Mouse (Mus musculus): ENCODE measurements around the gene Bpgm. TPM values are rescaled to one million over a fixed set of nuclear protein-coding genes. Genes with fewer than 3 reads are reported as not detected.

The Bpgm gene
- polyA plus RNA-seq, 1 experiment from 2014 or later = 87.1 TPM

- Histone ChIP-seq H3K4me1 (peaks cover 63% of the 10 kb centered on the region), H3K27me3 (replicated peaks) (peaks cover 6% of the 10 kb centered on the region; the same call in 1 of the 2 replicates), H3K4me3 (no peak overlapping the region), H3K36me3 (no peaks in the 10 kb centered on the region), H3K9me3 (replicated peaks) (no peaks in the 10 kb centered on the region), H3K4me2 (no peak overlapping the region), H3K9ac (no peak overlapping the region), H3K27ac (no peak overlapping the region)
- WGBS (ENCODE audit: insufficient replicate concordance) = 50% methylated on average over 1 of the region's 1 CpGs
- no peak for ATAC-seq
Measured at GRCm38 (mm10) chr6:34515783-34516099, 39.7 kb downstream of the Bpgm start.

DNA sequence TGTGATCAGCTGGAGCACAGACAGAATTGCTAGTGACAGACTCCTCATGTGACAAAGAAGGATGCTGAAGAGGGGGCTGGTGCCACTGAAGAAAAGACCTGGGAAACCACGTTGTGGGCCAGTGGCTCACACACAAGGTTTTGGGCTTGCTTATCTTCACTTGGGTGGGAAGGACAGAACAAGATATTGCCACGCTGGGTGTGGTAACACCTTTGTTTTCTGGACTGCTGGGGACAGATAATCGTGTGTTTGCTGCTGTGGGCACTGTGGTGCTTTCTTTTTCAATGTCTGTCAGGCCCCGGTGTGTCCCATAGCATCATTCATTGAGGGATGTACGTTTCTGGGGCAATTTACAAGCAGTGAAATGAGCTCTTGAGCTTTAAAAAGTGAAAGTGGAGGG is 41.7 kb downstream of the Bpgm start:
- peak; percentile 90 for ATAC-seq
- Histone ChIP-seq H3K36me3 (no peaks in the 10 kb centered on the region), H3K27me3 (replicated peaks) (peaks cover 6% of the 10 kb centered on the region; the same call in 1 of the 2 replicates), H3K4me3 (peak overlapping the region; percentile 18; the same call in 1 of the 2 replicates), H3K27ac (peak overlapping the region; percentile 82), H3K9ac (peak overlapping the region; percentile 46), H3K4me2 (peak overlapping the region; percentile 64), H3K4me1 (peaks cover 49% of the 10 kb centered on the region), H3K9me3 (replicated peaks) (no peaks in the 10 kb centered on the region)
- WGBS (ENCODE audit: insufficient replicate concordance) = 26% methylated on average over 5 of the region's 5 CpGs

GRCm38 (mm10) chr6:34519087-34519486 is 43.1 kb downstream of the Bpgm start:
- ATAC-seq = peak; percentile 71

GRCm38 (mm10) chr6:34520491-34520890 is 44.5 kb downstream of the Bpgm start:
- Histone ChIP-seq H3K27ac (no peak overlapping the region), H3K36me3 (no peaks in the 10 kb centered on the region), H3K4me2 (no peak overlapping the region), H3K9me3 (replicated peaks) (no peaks in the 10 kb centered on the region), H3K9ac (no peak overlapping the region), H3K4me3 (no peak overlapping the region), H3K4me1 (peaks cover 62% of the 10 kb centered on the region), H3K27me3 (replicated peaks) (no peaks in the 10 kb centered on the region)
- 72% methylated on average over 2 of the region's 2 CpGs for WGBS (ENCODE audit: insufficient replicate concordance)
- no peak for ATAC-seq

More at GRCm38 (mm10) chr6:34519087-34519486, 43.1 kb downstream of the Bpgm start:
- Histone ChIP-seq H3K4me3 (no peak overlapping the region), H3K9ac (peak overlapping the region; percentile 40), H3K27ac (peak overlapping the region; percentile 82), H3K36me3 (no peaks in the 10 kb centered on the region), H3K4me1 (peaks cover 56% of the 10 kb centered on the region), H3K27me3 (replicated peaks) (peaks cover 6% of the 10 kb centered on the region; the same call in 1 of the 2 replicates), H3K4me2 (peak overlapping the region; percentile 64), H3K9me3 (replicated peaks) (no peaks in the 10 kb centered on the region)
- 44% methylated on average over 1 of the region's 1 CpGs for WGBS (ENCODE audit: insufficient replicate concordance)

- 64% methylated on average over 6 of the region's 6 CpGs for WGBS (ENCODE audit: insufficient replicate concordance)
- no peak overlapping the region for H3K4me3 ChIP-seq
- H3K9me3 ChIP-seq (replicated peaks) = no peaks in the 10 kb centered on the region
- no peaks in the 10 kb centered on the region for H3K36me3 ChIP-seq
- no peak overlapping the region for H3K27ac ChIP-seq
- H3K9ac ChIP-seq = no peak overlapping the region
- H3K4me2 ChIP-seq = no peak overlapping the region
- no peaks in the 10 kb centered on the region for H3K27me3 ChIP-seq (replicated peaks)
- H3K4me1 ChIP-seq = peaks cover 62% of the 10 kb centered on the region
- ATAC-seq = no peak
Measured at GRCm38 (mm10) chr6:34520912-34521311, 44.9 kb downstream of the Bpgm start.

DNA sequence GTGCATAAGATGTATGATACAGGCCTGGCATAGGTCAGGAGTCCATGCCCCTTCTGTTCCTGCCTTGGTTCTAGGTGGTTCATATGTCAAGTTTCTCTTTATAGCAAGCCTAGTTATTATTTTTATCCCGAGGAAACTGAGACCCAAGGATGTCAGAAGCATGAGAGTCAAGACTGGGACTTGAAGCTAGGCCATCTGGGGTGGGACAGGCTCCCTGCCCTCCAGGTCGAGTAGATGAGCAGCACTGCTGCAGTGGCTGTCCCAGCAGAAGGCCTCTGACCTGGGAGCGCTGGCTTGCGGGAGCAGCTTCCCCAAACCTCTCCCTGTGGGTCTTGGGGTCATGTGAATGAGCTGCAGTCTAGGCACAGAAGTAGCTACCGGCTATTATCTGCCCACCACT is 47.5 kb downstream of the Bpgm start:
- Histone ChIP-seq H3K27ac (no peak overlapping the region), H3K4me1 (peaks cover 67% of the 10 kb centered on the region), H3K27me3 (replicated peaks) (no peaks in the 10 kb centered on the region), H3K36me3 (no peaks in the 10 kb centered on the region), H3K4me3 (no peak overlapping the region), H3K9ac (no peak overlapping the region), H3K4me2 (no peak overlapping the region), H3K9me3 (replicated peaks) (no peaks in the 10 kb centered on the region)
- 59% methylated on average over 5 of the region's 5 CpGs for WGBS (ENCODE audit: insufficient replicate concordance)
- no peak for ATAC-seq

GRCm38 (mm10) chr6:34525499-34525924 is 49.5 kb downstream of the Bpgm start:
- no peak overlapping the region for H3K4me3 ChIP-seq
- no peaks in the 10 kb centered on the region for H3K9me3 ChIP-seq (replicated peaks)
- H3K27ac ChIP-seq = peak overlapping the region; percentile 42
- ATAC-seq = peak; percentile 75
- H3K4me2 ChIP-seq = peak overlapping the region; percentile 15
- 0 out of 2 replicates have a peak, but pooled peaks cover 3% of the 10 kb centered on the region for H3K27me3 ChIP-seq (replicated peaks)
- no peak overlapping the region for H3K9ac ChIP-seq
- no peaks in the 10 kb centered on the region for H3K36me3 ChIP-seq
- 55% methylated on average over 1 of the region's 1 CpGs for whole genome bisulfite sequencing (ENCODE audit: insufficient replicate concordance)
- peaks cover 55% of the 10 kb centered on the region for H3K4me1 ChIP-seq

DNA sequence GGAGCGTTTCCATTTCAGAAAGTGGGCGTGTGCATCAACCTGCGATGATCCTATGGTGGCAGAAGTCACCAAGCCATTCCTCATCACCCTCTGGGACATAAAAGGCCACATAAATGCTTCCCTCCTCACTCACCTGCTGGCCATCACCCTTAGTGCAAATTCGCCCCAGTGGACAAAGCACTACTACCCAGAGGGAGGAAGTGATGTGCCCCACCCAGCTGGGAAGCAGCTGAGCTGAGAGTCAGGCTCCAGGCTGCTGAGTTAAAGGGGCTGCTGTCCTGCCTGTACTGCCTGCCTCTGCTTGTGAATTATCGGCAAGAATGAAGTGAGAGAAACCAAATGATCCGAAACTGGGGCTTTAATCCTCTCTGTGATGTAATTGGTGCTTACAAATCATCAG is 49.9 kb downstream of the Bpgm start:
- H3K4me1 ChIP-seq = peaks cover 55% of the 10 kb centered on the region
- H3K36me3 ChIP-seq = no peaks in the 10 kb centered on the region
- H3K27me3 ChIP-seq (replicated peaks) = 0 out of 2 replicates have a peak, but pooled peaks cover 3% of the 10 kb centered on the region
- peak; percentile 69 for ATAC-seq
- 43% methylated on average over 6 of the region's 6 CpGs for WGBS (ENCODE audit: insufficient replicate concordance)
- peak overlapping the region; percentile 15 for H3K4me2 ChIP-seq
- H3K27ac ChIP-seq = peak overlapping the region; percentile 42
- no peak overlapping the region for H3K9ac ChIP-seq
- no peak overlapping the region for H3K4me3 ChIP-seq
- H3K9me3 ChIP-seq (replicated peaks) = no peaks in the 10 kb centered on the region

- 34% methylated on average over 3 of the region's 3 CpGs for WGBS (ENCODE audit: insufficient replicate concordance)
- Histone ChIP-seq H3K9me3 (replicated peaks) (no peaks in the 10 kb centered on the region), H3K36me3 (no peaks in the 10 kb centered on the region), H3K9ac (no peak overlapping the region), H3K4me3 (no peak overlapping the region), H3K4me1 (peaks cover 55% of the 10 kb centered on the region), H3K27ac (0 out of 2 replicates have a peak overlapping the region, but pooled peaks have one; percentile 42), H3K27me3 (replicated peaks) (0 out of 2 replicates have a peak, but pooled peaks cover 3% of the 10 kb centered on the region), H3K4me2 (no peak overlapping the region)
- ATAC-seq = peak; percentile 42; the same call in 1 of the 2 replicates
Measured at GRCm38 (mm10) chr6:34526389-34526788, 50.4 kb downstream of the Bpgm start.

GRCm38 (mm10) chr6:34528131-34528530 is 52.1 kb downstream of the Bpgm start:
- Histone ChIP-seq H3K9ac (no peak overlapping the region), H3K4me1 (peaks cover 55% of the 10 kb centered on the region), H3K36me3 (no peaks in the 10 kb centered on the region), H3K9me3 (replicated peaks) (no peaks in the 10 kb centered on the region), H3K27me3 (replicated peaks) (peaks cover 8% of the 10 kb centered on the region; the same call in 1 of the 2 replicates), H3K4me2 (no peak overlapping the region), H3K4me3 (no peak overlapping the region), H3K27ac (no peak overlapping the region)
- peak; percentile 28; the same call in 1 of the 2 replicates for ATAC-seq
- 58% methylated on average over 2 of the region's 2 CpGs for WGBS (ENCODE audit: insufficient replicate concordance)

DNA sequence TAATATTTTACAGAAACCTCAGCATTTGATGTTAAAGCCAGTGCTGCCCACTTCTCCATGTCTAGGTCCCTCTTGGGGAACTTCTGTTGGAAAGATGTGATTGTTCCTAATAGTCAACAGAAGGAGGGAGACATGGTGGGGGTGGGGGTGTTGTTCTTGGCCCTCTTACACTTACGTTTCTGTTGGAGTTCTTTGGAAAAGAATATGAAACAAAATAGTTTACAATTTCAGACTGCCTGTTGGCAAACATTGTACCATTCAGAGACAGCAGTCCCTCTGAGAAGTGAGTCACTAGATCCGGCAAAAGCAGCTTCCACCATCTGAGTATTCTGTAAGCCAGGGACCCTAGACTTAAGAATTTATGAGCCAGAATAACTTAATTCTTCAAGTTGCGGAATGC is 54.0 kb downstream of the Bpgm start:
- no peak for ATAC-seq
- Histone ChIP-seq H3K4me1 (peaks cover 40% of the 10 kb centered on the region), H3K36me3 (no peaks in the 10 kb centered on the region), H3K4me3 (no peak overlapping the region), H3K27ac (no peak overlapping the region), H3K9ac (no peak overlapping the region), H3K27me3 (replicated peaks) (peaks cover 14% of the 10 kb centered on the region; the same call in 1 of the 2 replicates), H3K4me2 (no peak overlapping the region), H3K9me3 (replicated peaks) (no peaks in the 10 kb centered on the region)
- 73% methylated on average over 3 of the region's 3 CpGs for WGBS (ENCODE audit: insufficient replicate concordance)

GRCm38 (mm10) chr6:34533055-34533454 is 57.0 kb downstream of the Bpgm start:
- H3K4me1 ChIP-seq = peaks cover 9% of the 10 kb centered on the region
- ATAC-seq = no peak
- H3K27ac ChIP-seq = no peak overlapping the region
- H3K9me3 ChIP-seq (replicated peaks) = no peaks in the 10 kb centered on the region
- H3K4me3 ChIP-seq = no peak overlapping the region
- no peak overlapping the region for H3K9ac ChIP-seq
- WGBS (ENCODE audit: insufficient replicate concordance) = 78% methylated on average over 1 of the region's 1 CpGs
- peaks cover 23% of the 10 kb centered on the region; the same call in 1 of the 2 replicates for H3K27me3 ChIP-seq (replicated peaks)
- no peak overlapping the region for H3K4me2 ChIP-seq
- no peaks in the 10 kb centered on the region for H3K36me3 ChIP-seq

- Histone ChIP-seq H3K9ac (no peak overlapping the region), H3K27ac (no peak overlapping the region), H3K4me3 (no peak overlapping the region), H3K9me3 (replicated peaks) (no peaks in the 10 kb centered on the region), H3K4me2 (no peak overlapping the region), H3K27me3 (replicated peaks) (peaks cover 23% of the 10 kb centered on the region; the same call in 1 of the 2 replicates), H3K4me1 (peaks cover under 1% of the 10 kb centered on the region), H3K36me3 (no peaks in the 10 kb centered on the region)
- 44% methylated on average over 5 of the region's 5 CpGs for WGBS (ENCODE audit: insufficient replicate concordance)
- no peak for ATAC-seq
Measured at GRCm38 (mm10) chr6:34533896-34534295, 57.9 kb downstream of the Bpgm start.
